Mouse (Mus musculus): ENCODE measurements around the gene Tmc7. TPM values are rescaled to one million over a fixed set of nuclear protein-coding genes. Genes with fewer than 3 reads are reported as not detected.
A peak's percentile ranks its signal among the peaks of the same experiment; 100 is the strongest.

The Tmc7 gene
- polyA plus RNA-seq, 1 experiment from 2014 or later: 2.4 TPM

DNA sequence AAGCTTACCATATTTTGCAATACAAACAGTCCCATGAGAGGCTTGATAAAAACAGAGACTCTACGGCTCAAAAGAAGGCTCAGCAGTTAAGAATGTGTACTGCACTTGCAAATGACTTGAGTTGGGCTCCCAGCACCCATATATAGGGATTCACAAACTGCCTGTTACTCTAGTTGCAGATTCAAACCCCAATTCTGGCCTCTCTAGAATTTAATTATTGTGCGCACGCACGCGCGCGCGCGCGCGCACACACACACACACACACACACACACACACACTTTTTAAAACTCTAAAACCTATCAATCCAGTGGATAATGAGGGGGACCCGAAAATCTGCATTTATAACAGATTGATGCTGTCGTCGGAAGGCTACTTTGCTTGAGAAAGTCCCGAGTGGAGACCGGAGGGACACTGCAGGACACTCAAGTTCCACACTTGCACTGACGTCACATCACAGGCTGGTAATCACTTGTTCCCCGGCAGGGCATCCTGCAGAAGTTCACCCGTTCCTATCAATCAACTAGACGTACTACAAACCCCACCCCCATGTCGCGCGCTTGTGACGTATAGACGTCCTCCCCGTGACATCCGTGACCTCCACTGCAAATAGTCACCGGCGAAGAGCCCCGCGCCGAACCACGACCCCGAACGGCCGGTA, 51.9 kb downstream of the Tmc7 start:
- H3K9me3 ChIP-seq (ENCODE audit: control insufficient read depth, low read length): no peaks in the 10 kb centered on the region
- H3K27me3 ChIP-seq (ENCODE audit: control insufficient read depth, insufficient read depth, low read length): no peaks in the 10 kb centered on the region
- H3K9ac ChIP-seq (ENCODE audit: low read length): peak overlapping the region; percentile 93
- peak; percentile 92 for ATAC-seq (ENCODE audit: insufficient number of reproducible peaks, insufficient read depth, low FRiP score, low read depth)
- WGBS: under 1% methylated on average over 36 of the region's 36 CpGs
- H3K27ac ChIP-seq (replicated peaks in 1 of 2; ENCODE audit: control insufficient read depth in 1 of 2, insufficient read depth in 1 of 2, low read depth in 2 of 2, low read length in 2 of 2): peak overlapping the region; percentile 98 to 100
- H3K4me2 ChIP-seq (ENCODE audit: low read length): peak overlapping the region; percentile 76
- H3K36me3 ChIP-seq (ENCODE audit: control insufficient read depth, insufficient read depth, low read length): peaks cover 17% of the 10 kb centered on the region
- H3K4me3 ChIP-seq (ENCODE audit: control insufficient read depth in 1 of 2, insufficient read depth in 1 of 2, low read depth in 1 of 2, low read length in 2 of 2): peak overlapping the region; percentile 71 to 91
- peaks cover 0 to 3% of the 10 kb centered on the region in 2 experiments; a peak in 1 of 4 replicates for H3K4me1 ChIP-seq (ENCODE audit: control insufficient read depth in 2 of 2, insufficient read depth in 2 of 2, low read length in 2 of 2)

DNA sequence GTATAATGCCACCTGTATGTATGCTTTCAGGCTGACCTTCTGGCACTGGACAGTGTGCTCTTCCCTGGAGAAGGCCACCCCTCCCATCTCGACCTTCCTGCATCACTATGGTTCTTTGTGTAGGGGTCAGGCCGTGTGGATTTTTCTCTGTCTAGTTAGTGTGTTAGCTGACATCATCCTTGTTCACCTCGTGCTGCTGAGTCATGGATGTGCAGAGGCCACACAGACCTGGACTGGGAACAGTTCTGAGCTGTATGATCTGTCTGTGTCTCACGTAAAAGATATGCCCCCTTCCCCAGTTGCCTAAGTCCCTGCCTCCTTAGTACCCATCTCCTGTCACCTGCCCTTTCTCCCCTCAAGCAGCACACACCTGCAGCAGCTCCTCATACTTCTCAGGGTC, 57.6 kb downstream of the Tmc7 start:
- Histone ChIP-seq H3K9me3 (ENCODE audit: control insufficient read depth, low read length) (no peaks in the 10 kb centered on the region), H3K36me3 (ENCODE audit: control insufficient read depth, insufficient read depth, low read length) (peaks cover 62% of the 10 kb centered on the region), H3K27me3 (ENCODE audit: control insufficient read depth, insufficient read depth, low read length) (no peaks in the 10 kb centered on the region), H3K4me1 (ENCODE audit: control insufficient read depth in 2 of 2, insufficient read depth in 2 of 2, low read length in 2 of 2) (no peaks in the 10 kb centered on the region), H3K27ac (replicated peaks in 1 of 2; ENCODE audit: control insufficient read depth in 1 of 2, insufficient read depth in 1 of 2, low read depth in 2 of 2, low read length in 2 of 2) (no peak overlapping the region), H3K4me3 (ENCODE audit: control insufficient read depth in 1 of 2, insufficient read depth in 1 of 2, low read depth in 1 of 2, low read length in 2 of 2) (no peak overlapping the region), H3K4me2 (ENCODE audit: low read length) (no peak overlapping the region), H3K9ac (ENCODE audit: low read length) (no peak overlapping the region)
- ATAC-seq (ENCODE audit: insufficient number of reproducible peaks, insufficient read depth, low FRiP score, low read depth): no peak
- 79% methylated on average over 4 of the region's 4 CpGs for WGBS

DNA sequence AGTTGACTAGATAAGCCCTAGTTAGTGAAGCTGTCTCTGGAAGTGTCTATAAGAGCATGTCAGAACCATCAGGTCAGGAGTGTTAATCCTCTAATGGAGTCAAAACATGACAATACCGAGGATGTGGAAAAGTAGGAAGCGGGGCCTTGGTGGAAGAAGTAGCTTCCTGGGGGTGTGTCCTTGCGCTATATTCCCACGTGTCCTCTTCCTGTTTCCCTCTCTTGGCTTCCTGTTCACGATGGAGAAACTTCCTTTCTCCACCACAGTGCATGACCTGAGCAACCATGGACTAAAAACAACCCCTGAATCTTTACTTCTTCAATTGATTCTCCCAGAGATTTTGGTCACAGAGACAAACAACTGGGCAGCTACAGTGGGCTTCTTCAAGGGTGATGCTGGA, 62.5 kb downstream of the Tmc7 start:
- Histone ChIP-seq H3K36me3 (ENCODE audit: control insufficient read depth, insufficient read depth, low read length) (peaks cover 40% of the 10 kb centered on the region), H3K4me1 (ENCODE audit: control insufficient read depth in 2 of 2, insufficient read depth in 2 of 2, low read length in 2 of 2) (no peaks in the 10 kb centered on the region; a peak in 1 of 4 replicates), H3K4me3 (ENCODE audit: control insufficient read depth in 1 of 2, insufficient read depth in 1 of 2, low read depth in 1 of 2, low read length in 2 of 2) (no peak overlapping the region), H3K9ac (ENCODE audit: low read length) (no peak overlapping the region), H3K27me3 (ENCODE audit: control insufficient read depth, insufficient read depth, low read length) (no peaks in the 10 kb centered on the region), H3K9me3 (ENCODE audit: control insufficient read depth, low read length) (no peaks in the 10 kb centered on the region), H3K4me2 (ENCODE audit: low read length) (no peak overlapping the region), H3K27ac (replicated peaks in 1 of 2; ENCODE audit: control insufficient read depth in 1 of 2, insufficient read depth in 1 of 2, low read depth in 2 of 2, low read length in 2 of 2) (peak overlapping the region in 1 of 2 experiments; percentile 11; a peak in 1 of 4 replicates)
- ATAC-seq (ENCODE audit: insufficient number of reproducible peaks, insufficient read depth, low FRiP score, low read depth): no peak
- 47% methylated on average over 5 of the region's 5 CpGs for WGBS

DNA sequence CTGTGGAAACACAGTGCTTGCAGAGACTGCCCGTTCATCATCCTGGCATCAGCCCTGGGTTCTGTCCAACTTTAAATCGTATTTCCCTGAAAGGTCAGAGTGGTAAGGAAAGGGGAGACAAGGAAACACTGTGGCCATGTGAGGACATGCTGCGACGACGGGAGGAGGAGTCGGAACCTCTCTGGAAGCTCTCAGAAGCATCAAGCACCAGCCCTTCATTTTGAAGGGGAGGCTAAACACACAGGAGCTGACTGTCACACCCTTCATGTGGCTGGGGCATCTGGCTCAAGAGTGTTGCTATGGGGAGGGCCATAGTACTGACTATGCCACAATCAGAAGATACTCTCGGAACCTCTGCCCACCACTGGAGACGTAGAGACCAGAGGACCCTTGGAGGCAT, 64.9 kb downstream of the Tmc7 start:
- 57% methylated on average over 8 of the region's 8 CpGs for WGBS
- H3K9ac ChIP-seq (ENCODE audit: low read length): no peak overlapping the region
- no peaks in the 10 kb centered on the region for H3K9me3 ChIP-seq (ENCODE audit: control insufficient read depth, low read length)
- no peak overlapping the region for H3K27ac ChIP-seq (replicated peaks in 1 of 2; ENCODE audit: control insufficient read depth in 1 of 2, insufficient read depth in 1 of 2, low read depth in 2 of 2, low read length in 2 of 2)
- H3K27me3 ChIP-seq (ENCODE audit: control insufficient read depth, insufficient read depth, low read length): no peaks in the 10 kb centered on the region
- H3K4me1 ChIP-seq (ENCODE audit: control insufficient read depth in 2 of 2, insufficient read depth in 2 of 2, low read length in 2 of 2): no peaks in the 10 kb centered on the region; a peak in 1 of 4 replicates
- H3K4me2 ChIP-seq (ENCODE audit: low read length): no peak overlapping the region
- peaks cover 16% of the 10 kb centered on the region for H3K36me3 ChIP-seq (ENCODE audit: control insufficient read depth, insufficient read depth, low read length)
- no peak overlapping the region for H3K4me3 ChIP-seq (ENCODE audit: control insufficient read depth in 1 of 2, insufficient read depth in 1 of 2, low read depth in 1 of 2, low read length in 2 of 2)
- ATAC-seq (ENCODE audit: insufficient number of reproducible peaks, insufficient read depth, low FRiP score, low read depth): no peak

DNA sequence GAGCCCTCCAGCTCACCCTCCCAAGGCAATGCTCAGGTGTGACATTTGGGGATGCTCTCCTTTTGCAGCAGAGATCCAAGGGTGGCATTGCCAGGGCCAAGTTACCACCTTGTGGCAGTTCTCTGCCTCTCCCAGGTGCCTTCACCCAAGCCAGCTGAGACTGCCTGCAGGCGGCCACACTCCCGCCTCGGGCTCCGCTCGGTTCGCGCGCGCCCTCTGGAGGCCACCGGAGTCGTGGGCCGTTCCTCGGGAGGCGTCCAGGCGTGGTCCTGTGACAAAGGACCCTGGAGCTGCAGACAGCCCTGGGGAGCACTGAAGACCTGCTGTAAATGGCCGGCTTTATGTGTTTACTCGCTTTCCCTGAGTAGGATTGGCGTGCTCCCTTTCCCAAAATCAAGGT, 65.8 kb downstream of the Tmc7 start:
- no peaks in the 10 kb centered on the region for H3K27me3 ChIP-seq (ENCODE audit: control insufficient read depth, insufficient read depth, low read length)

DNA sequence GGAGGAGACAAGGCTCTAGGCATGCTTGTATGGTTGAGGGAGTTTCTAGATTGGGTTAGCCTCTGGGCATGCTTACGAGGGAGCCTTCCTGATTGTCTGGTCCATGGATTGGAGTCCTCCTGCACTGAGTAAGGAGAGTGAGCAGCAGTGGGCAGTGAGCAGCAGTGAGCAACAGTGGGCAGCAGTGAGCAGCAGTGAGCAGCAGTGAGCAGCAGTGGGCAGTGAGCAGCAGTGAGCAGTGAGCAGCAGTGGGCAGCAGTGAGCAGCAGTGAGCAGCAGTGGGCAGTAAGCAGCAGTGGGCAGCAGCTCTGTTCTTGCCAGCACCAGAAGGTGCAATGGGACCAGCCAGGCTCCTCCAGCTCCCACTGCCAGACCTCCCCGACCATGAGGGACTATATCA, 66.7 kb downstream of the Tmc7 start:
- 72% methylated on average over 2 of the region's 2 CpGs for WGBS
- ATAC-seq (ENCODE audit: insufficient number of reproducible peaks, insufficient read depth, low FRiP score, low read depth): no peak
- Histone ChIP-seq H3K36me3 (ENCODE audit: control insufficient read depth, insufficient read depth, low read length) (peaks cover 5% of the 10 kb centered on the region; the same call in 1 of the 2 replicates), H3K9ac (ENCODE audit: low read length) (no peak overlapping the region), H3K27me3 (ENCODE audit: control insufficient read depth, insufficient read depth, low read length) (no peaks in the 10 kb centered on the region), H3K4me3 (ENCODE audit: control insufficient read depth in 1 of 2, insufficient read depth in 1 of 2, low read depth in 1 of 2, low read length in 2 of 2) (no peak overlapping the region), H3K27ac (replicated peaks in 1 of 2; ENCODE audit: control insufficient read depth in 1 of 2, insufficient read depth in 1 of 2, low read depth in 2 of 2, low read length in 2 of 2) (no peak overlapping the region), H3K4me1 (ENCODE audit: control insufficient read depth in 2 of 2, insufficient read depth in 2 of 2, low read length in 2 of 2) (peaks cover 0 to 5% of the 10 kb centered on the region in 2 experiments; a peak in 3 of 4 replicates), H3K4me2 (ENCODE audit: low read length) (no peak overlapping the region), H3K9me3 (ENCODE audit: control insufficient read depth, low read length) (no peaks in the 10 kb centered on the region)

More for the DNA sequence above, 65.8 kb downstream of the Tmc7 start:
- Histone ChIP-seq H3K36me3 (ENCODE audit: control insufficient read depth, insufficient read depth, low read length) (peaks cover 10% of the 10 kb centered on the region; the same call in 1 of the 2 replicates), H3K9ac (ENCODE audit: low read length) (no peak overlapping the region), H3K4me2 (ENCODE audit: low read length) (no peak overlapping the region), H3K4me3 (ENCODE audit: control insufficient read depth in 1 of 2, insufficient read depth in 1 of 2, low read depth in 1 of 2, low read length in 2 of 2) (no peak overlapping the region), H3K9me3 (ENCODE audit: control insufficient read depth, low read length) (no peaks in the 10 kb centered on the region), H3K4me1 (ENCODE audit: control insufficient read depth in 2 of 2, insufficient read depth in 2 of 2, low read length in 2 of 2) (no peaks in the 10 kb centered on the region; a peak in 1 of 4 replicates), H3K27ac (replicated peaks in 1 of 2; ENCODE audit: control insufficient read depth in 1 of 2, insufficient read depth in 1 of 2, low read depth in 2 of 2, low read length in 2 of 2) (no peak overlapping the region)
- ATAC-seq (ENCODE audit: insufficient number of reproducible peaks, insufficient read depth, low FRiP score, low read depth): no peak
- 2% methylated on average over 18 of the region's 18 CpGs for WGBS

DNA sequence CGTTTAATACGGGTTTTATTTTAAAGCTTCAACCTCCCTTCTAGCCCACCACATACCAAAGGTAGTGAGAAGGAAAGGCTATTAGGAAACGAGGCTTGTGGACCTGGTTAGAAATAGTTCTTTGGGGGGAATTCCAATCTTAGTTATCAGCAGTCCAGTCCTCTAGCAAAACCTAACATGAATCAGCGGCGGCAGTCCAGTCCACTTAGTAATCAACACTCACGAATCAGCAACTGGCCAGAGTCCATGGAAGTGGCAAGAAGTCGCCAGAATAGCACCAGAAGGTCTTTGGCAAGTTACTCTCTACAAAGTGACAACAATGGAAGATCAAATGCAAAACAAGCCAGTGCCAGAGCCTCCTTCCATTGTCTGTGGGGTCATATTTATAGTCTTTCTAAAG, 76.0 kb downstream of the Tmc7 start:
- Histone ChIP-seq H3K9me3 (ENCODE audit: control insufficient read depth, low read length) (no peaks in the 10 kb centered on the region), H3K4me1 (ENCODE audit: control insufficient read depth in 2 of 2, insufficient read depth in 2 of 2, low read length in 2 of 2) (peaks cover 0 to 4% of the 10 kb centered on the region in 2 experiments; a peak in 3 of 4 replicates), H3K27ac (replicated peaks in 1 of 2; ENCODE audit: control insufficient read depth in 1 of 2, insufficient read depth in 1 of 2, low read depth in 2 of 2, low read length in 2 of 2) (no peak overlapping the region), H3K4me3 (ENCODE audit: control insufficient read depth in 1 of 2, insufficient read depth in 1 of 2, low read depth in 1 of 2, low read length in 2 of 2) (no peak overlapping the region), H3K4me2 (ENCODE audit: low read length) (no peak overlapping the region), H3K36me3 (ENCODE audit: control insufficient read depth, insufficient read depth, low read length) (no peaks in the 10 kb centered on the region), H3K27me3 (ENCODE audit: control insufficient read depth, insufficient read depth, low read length) (no peaks in the 10 kb centered on the region), H3K9ac (ENCODE audit: low read length) (no peak overlapping the region)
- WGBS: 36% methylated on average over 7 of the region's 7 CpGs
- no peak for ATAC-seq (ENCODE audit: insufficient number of reproducible peaks, insufficient read depth, low FRiP score, low read depth)

DNA sequence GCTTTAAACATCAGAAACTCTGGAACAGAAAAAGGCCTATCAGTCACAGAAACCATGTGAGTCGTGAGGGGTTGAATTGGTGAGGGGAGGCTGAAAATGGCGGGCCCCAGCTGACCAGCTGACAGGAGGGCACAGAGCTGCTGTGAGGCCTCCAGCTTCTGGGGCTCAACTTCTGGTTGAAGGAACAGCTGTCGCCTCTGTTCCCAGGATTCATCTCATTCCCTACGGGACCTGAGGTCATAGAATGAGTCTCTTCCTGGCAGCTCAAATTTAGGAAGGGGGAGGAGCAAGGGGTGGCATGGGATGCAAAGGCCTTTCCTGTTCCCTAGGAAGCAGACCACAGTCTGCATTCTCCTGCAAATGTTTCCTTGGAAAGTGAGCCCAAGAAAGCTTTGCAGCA, 80.7 kb downstream of the Tmc7 start:
- Histone ChIP-seq H3K4me1 (ENCODE audit: control insufficient read depth in 2 of 2, insufficient read depth in 2 of 2, low read length in 2 of 2) (no peaks in the 10 kb centered on the region), H3K9ac (ENCODE audit: low read length) (no peak overlapping the region), H3K36me3 (ENCODE audit: control insufficient read depth, insufficient read depth, low read length) (no peaks in the 10 kb centered on the region), H3K4me3 (ENCODE audit: control insufficient read depth in 1 of 2, insufficient read depth in 1 of 2, low read depth in 1 of 2, low read length in 2 of 2) (no peak overlapping the region), H3K27me3 (ENCODE audit: control insufficient read depth, insufficient read depth, low read length) (no peaks in the 10 kb centered on the region), H3K27ac (replicated peaks in 1 of 2; ENCODE audit: control insufficient read depth in 1 of 2, insufficient read depth in 1 of 2, low read depth in 2 of 2, low read length in 2 of 2) (no peak overlapping the region), H3K4me2 (ENCODE audit: low read length) (no peak overlapping the region), H3K9me3 (ENCODE audit: control insufficient read depth, low read length) (no peaks in the 10 kb centered on the region)
- 62% methylated on average over 4 of the region's 4 CpGs for WGBS
- ATAC-seq (ENCODE audit: insufficient number of reproducible peaks, insufficient read depth, low FRiP score, low read depth): no peak
